Mouse (Mus musculus) forebrain, embryonic 16.5 days (tissue): Measurements from ENCODE around the gene Slc48a1. TPM values are rescaled to one million over a fixed set of nuclear protein-coding genes. Genes with fewer than 3 reads are reported as not detected.

Source experiments
- ATAC-seq: fragments of 200-750 bp; cut with Nextera tagmentation; 2 replicates; pipeline ENCODE4 v1.8.0; 2017; ENCODE audit warnings: mild to moderate bottlenecking, moderate library complexity
- H3K27ac ChIP-seq: fragments of 300-500 bp; sonication (generic); 2 replicates; pipeline ENCODE4 v1.5.1; 2014; ENCODE audit warnings: low read length, control low read depth
- H3K27me3 ChIP-seq: fragments of 300-500 bp; sonication (generic); replicated peaks from 2 replicates; pipeline ENCODE4 v1.6.1; 2014; ENCODE audit warnings: low read length; ENCODE audit not compliant: control insufficient read depth, insufficient read depth
- H3K36me3 ChIP-seq: fragments of 300-500 bp; sonication (generic); 2 replicates; pipeline ENCODE4 v1.6.1; 2014; ENCODE audit not compliant: control insufficient read depth, insufficient read depth
- H3K4me1 ChIP-seq: fragments of 300-500 bp; sonication (generic); replicated peaks from 2 replicates; pipeline ENCODE4 v1.6.1; 2014; ENCODE audit warnings: low read length; ENCODE audit not compliant: control insufficient read depth, insufficient read depth
- H3K4me2 ChIP-seq: fragments of 300-500 bp; sonication (generic); 2 replicates; pipeline ENCODE4 v1.6.1; 2014; ENCODE audit warnings: mild to moderate bottlenecking, low read length, control low read depth
- H3K4me3 ChIP-seq: fragments of 300-500 bp; sonication (generic); replicated peaks from 2 replicates; pipeline ENCODE4 v1.5.1; 2014; ENCODE audit warnings: mild to moderate bottlenecking, low read length, control low read depth
- H3K9ac ChIP-seq: fragments of 300-500 bp; sonication (generic); replicated peaks from 2 replicates; pipeline ENCODE4 v1.6.1; 2014; ENCODE audit warnings: low read depth, low read length, control low read depth
- H3K9me3 ChIP-seq: fragments of 300-500 bp; sonication (generic); 2 replicates; pipeline ENCODE4 v1.6.1; 2016; ENCODE audit warnings: low read length; ENCODE audit not compliant: control insufficient read depth
- WGBS: fragments of 180-500 bp; shearing (Covaris S2); extraction: QIAGEN DNeasy Blood & Tissue Kit; methylation state at CpG from one replicate; pipeline ENCODE4 v1.1.7; 2014; 5-methylcytosine and 5-hydroxymethylcytosine counted together
- polyA plus RNA-seq: library from polyadenylated mRNA; unstranded; fragments of >200 nt; fragmentation: Nextera tagmentation; extraction: Ambion mirVana; gene quantifications from 2 replicates; pipeline ENCODE4 v1.2.1, GENCODE M21; 2015

The Slc48a1 gene
- polyA plus RNA-seq, 1 experiment from 2014 or later, result 78.2 TPM

DNA sequence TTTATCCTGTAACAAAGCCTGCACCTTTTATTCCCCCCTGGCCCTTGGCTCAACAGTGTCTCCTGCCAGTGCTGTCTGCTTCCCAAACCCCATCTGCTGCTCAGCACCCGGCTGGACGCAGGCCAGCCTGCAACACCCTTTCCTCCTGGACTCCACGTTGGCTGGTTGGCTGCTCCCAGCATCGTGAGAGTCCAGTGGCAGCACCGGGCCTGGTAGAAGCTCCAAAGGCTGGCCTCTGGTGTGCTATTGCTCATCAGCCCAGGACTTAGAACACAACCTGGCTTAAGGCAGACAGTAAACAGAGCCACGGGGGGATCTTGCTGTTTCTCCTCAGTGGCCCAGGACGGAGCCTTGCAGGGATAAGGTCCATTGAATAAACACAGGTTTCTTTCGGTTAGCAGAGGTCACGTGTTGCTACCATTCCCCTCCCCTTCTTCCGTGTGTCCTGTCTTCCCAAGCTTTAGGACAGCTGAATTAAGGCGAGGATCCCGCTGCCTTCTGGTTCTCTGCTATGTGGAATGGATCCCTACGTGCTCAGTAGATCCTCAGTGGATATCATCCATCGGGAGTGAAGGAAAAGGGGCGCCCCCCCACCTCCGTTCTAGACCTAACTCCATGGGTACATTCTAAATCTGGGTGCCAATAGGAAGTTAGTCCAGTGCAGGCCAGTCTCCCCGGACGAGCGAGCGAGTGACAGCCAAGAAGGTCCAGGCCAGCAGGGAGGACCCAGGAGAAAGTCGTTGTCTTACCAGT lies 35.3 kb downstream of the Slc48a1 start:
- no peaks in the 10 kb centered on the region for H3K36me3 ChIP-seq
- H3K9ac ChIP-seq, result no peak overlapping the region
- H3K4me1 ChIP-seq, result peaks cover 24% of the 10 kb centered on the region
- no peak overlapping the region for H3K4me3 ChIP-seq
- no peak overlapping the region; the same call in 1 of the 2 replicates for H3K27ac ChIP-seq
- 47% methylated on average over 21 of the region's 21 CpGs for WGBS
- peak; percentile 59 for ATAC-seq
- no peaks in the 10 kb centered on the region for H3K27me3 ChIP-seq
- H3K4me2 ChIP-seq, result no peak overlapping the region
- H3K9me3 ChIP-seq, result no peaks in the 10 kb centered on the region

DNA sequence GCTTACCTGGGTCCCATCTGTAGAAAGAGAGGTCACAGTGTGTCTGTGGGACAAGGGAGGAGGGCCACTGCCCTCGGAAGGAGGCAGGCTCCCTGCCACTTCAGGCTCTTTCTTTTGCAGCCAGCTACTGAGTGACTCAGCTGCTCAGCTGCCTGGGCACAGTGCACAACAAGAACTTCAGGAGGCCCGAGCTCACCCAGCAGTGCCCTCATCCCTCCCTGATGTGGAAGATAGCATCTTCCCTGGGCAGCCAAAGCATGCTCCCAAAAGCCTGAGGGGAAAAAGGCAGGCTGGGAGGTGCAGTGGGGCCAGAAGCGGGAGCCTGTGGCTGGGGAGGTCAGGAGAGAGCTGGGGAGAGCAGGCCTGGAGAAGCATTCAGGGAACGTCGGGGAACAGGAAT lies 36.4 kb downstream of the Slc48a1 start:
- Histone ChIP-seq H3K9ac (no peak overlapping the region), H3K4me1 (peaks cover 24% of the 10 kb centered on the region), H3K4me3 (no peak overlapping the region), H3K27me3 (no peaks in the 10 kb centered on the region), H3K9me3 (no peaks in the 10 kb centered on the region), H3K4me2 (no peak overlapping the region), H3K27ac (no peak overlapping the region), H3K36me3 (no peaks in the 10 kb centered on the region)
- no peak for ATAC-seq
- 66% methylated on average over 5 of the region's 5 CpGs for WGBS

DNA sequence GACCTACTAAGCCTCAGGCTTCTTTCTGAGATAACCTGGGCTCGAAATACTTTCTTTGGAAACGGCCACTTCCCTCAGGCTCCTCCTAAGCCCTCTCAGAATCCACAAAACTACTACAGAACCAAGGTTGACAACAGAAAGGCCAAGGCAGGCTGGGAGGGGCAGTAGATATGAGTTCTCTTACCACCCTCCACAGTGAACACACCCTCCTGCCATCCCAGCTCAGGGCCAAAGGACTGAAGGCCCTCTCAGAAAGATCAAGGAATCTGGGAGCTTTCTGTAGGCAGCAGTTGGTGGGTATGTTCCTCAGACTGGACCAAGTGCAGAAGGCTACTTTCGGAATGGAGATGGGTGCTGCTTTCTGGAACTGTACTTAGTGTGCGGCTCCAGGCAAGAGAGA lies 36.9 kb downstream of the Slc48a1 start:
- 98% methylated on average over 4 of the region's 4 CpGs for WGBS
- H3K4me2 ChIP-seq, result no peak overlapping the region
- no peak overlapping the region for H3K4me3 ChIP-seq
- H3K9me3 ChIP-seq, result no peaks in the 10 kb centered on the region
- H3K27me3 ChIP-seq, result no peaks in the 10 kb centered on the region
- H3K9ac ChIP-seq, result no peak overlapping the region
- no peak for ATAC-seq
- peaks cover 24% of the 10 kb centered on the region for H3K4me1 ChIP-seq
- no peaks in the 10 kb centered on the region for H3K36me3 ChIP-seq
- no peak overlapping the region for H3K27ac ChIP-seq

DNA sequence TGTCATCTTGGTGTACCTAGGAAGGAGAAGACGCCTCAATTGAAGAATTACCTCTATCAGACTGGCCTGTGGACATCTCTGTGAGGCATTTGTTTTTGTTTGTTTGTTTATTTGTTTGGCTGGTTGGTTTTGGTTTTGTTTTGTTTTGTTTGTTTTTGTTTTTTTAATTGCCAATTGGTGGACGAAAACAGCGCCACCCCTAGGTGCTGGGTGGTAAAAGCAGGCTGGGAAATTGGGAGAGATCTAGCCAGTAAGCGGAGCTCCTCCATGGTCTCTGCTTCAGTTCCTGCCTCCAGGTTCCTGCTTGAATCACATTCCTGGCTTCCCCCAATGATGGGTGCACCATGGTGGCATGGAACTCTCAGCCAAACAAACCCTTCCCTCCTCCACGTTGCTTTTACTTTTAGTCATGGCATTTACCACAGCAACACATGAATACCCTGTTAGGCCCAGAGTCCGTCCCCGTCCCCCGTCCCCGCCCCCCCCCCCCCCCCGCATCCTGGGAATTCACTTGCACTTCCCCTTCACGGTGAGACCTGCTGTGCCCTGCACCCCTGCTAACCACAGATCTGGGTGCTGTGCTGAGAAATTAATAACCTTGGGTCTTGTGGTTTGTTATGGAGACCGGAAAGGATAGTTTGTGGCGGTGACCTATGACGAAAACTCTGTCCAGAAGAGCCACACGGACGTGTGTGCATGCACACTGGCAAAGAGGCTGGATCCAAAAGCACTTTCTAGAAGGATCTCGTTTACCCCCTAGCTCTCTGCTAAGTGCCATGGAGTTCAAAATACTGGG lies 38.1 kb downstream of the Slc48a1 start:
- Histone ChIP-seq H3K4me2 (no peak overlapping the region), H3K9ac (no peak overlapping the region), H3K4me3 (no peak overlapping the region), H3K9me3 (no peaks in the 10 kb centered on the region), H3K27ac (no peak overlapping the region), H3K36me3 (no peaks in the 10 kb centered on the region), H3K27me3 (no peaks in the 10 kb centered on the region), H3K4me1 (peaks cover 27% of the 10 kb centered on the region)
- no peak for ATAC-seq
- 92% methylated on average over 16 of the region's 17 CpGs for WGBS

GRCm38 (mm10) chr15:97819937-97820336 lies 41.6 kb downstream of the Slc48a1 start:
- H3K4me2 ChIP-seq, result no peak overlapping the region
- H3K4me3 ChIP-seq, result no peak overlapping the region
- no peak overlapping the region for H3K9ac ChIP-seq
- no peaks in the 10 kb centered on the region for H3K27me3 ChIP-seq
- H3K36me3 ChIP-seq, result no peaks in the 10 kb centered on the region
- H3K4me1 ChIP-seq, result peaks cover 28% of the 10 kb centered on the region
- ATAC-seq, result no peak
- H3K9me3 ChIP-seq, result no peaks in the 10 kb centered on the region
- no peak overlapping the region for H3K27ac ChIP-seq
- WGBS, result 86% methylated on average over 9 of the region's 9 CpGs

- no peak overlapping the region for H3K9ac ChIP-seq
- no peak overlapping the region for H3K4me3 ChIP-seq
- 69% methylated on average over 10 of the region's 10 CpGs for WGBS
- H3K36me3 ChIP-seq, result no peaks in the 10 kb centered on the region
- no peak overlapping the region for H3K4me2 ChIP-seq
- H3K27ac ChIP-seq, result no peak overlapping the region
- ATAC-seq, result no peak
- H3K9me3 ChIP-seq, result no peaks in the 10 kb centered on the region
- peaks cover 41% of the 10 kb centered on the region for H3K4me1 ChIP-seq
- H3K27me3 ChIP-seq, result no peaks in the 10 kb centered on the region
These were observed 43.1 kb downstream of the Slc48a1 start for GRCm38 (mm10) chr15:97821321-97821982.

GRCm38 (mm10) chr15:97821983-97822363 lies 43.7 kb downstream of the Slc48a1 start:
- Histone ChIP-seq H3K4me2 (no peak overlapping the region), H3K9me3 (no peaks in the 10 kb centered on the region), H3K36me3 (no peaks in the 10 kb centered on the region), H3K9ac (no peak overlapping the region), H3K4me1 (peaks cover 41% of the 10 kb centered on the region), H3K27me3 (no peaks in the 10 kb centered on the region), H3K4me3 (no peak overlapping the region), H3K27ac (no peak overlapping the region)
- no peak for ATAC-seq
- 84% methylated on average over 6 of the region's 6 CpGs for WGBS

DNA sequence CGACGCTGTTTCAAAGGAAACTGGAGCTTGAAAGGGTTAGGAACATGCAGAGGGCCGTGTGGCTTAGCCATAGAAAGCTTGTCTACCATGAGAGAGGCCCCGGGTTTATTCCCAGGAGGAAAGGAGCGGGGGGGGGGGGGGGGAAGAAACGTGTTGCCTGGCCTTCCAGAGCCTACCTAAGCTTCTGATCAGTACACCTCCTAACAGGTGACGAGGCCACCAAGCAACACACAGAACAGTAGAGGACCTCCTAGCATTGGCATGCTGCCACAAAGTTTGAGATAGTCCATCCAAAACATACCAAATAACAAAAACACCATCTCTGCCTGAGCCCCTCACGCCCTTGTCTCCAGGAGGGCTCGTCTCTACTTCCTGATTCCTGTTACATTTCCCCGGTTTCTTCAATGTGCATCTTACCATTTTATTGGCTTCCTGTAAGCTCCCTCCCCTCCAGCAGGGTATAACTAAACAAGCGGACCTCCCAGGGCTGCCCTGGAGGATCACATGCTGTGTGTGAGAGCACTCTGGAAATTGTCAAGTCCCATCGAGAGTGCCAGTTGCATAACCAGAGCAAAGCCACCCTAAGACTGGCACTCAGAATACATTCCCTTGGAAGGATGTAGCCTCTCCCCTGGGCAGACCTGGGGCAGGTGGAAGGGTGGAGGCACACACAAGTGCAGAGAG lies 44.4 kb downstream of the Slc48a1 start:
- 54% methylated on average over 10 of the region's 12 CpGs for WGBS
- H3K4me1 ChIP-seq, result peaks cover 44% of the 10 kb centered on the region
- H3K27me3 ChIP-seq, result no peaks in the 10 kb centered on the region
- no peak for ATAC-seq
- H3K9ac ChIP-seq, result 0 out of 2 replicates have a peak overlapping the region, but pooled peaks have one; percentile 28
- H3K27ac ChIP-seq, result no peak overlapping the region
- no peak overlapping the region for H3K4me3 ChIP-seq
- H3K9me3 ChIP-seq, result no peaks in the 10 kb centered on the region
- no peaks in the 10 kb centered on the region for H3K36me3 ChIP-seq
- no peak overlapping the region for H3K4me2 ChIP-seq

DNA sequence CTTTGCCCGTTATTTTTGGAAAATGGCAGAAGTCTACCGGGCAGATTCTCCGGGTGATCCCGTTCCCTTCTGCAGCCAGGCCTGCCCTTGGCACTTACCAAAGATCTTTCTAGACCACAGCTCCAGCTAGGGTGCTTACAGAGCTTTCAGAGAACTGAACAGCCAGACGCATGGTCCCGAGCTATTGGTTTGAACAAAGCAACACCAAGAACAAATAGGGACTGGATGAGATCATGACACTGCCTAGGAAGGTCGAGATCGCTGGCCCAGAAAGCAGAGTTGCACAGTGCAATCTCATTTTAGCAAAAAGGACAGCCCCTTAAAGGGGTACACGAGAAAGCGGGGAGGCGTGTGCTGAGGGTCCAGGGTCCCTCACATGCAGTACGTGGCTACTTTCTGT lies 45.2 kb downstream of the Slc48a1 start:
- H3K4me2 ChIP-seq, result no peak overlapping the region
- ATAC-seq, result no peak
- no peak overlapping the region for H3K27ac ChIP-seq
- 53% methylated on average over 12 of the region's 12 CpGs for WGBS
- no peaks in the 10 kb centered on the region for H3K36me3 ChIP-seq
- H3K4me3 ChIP-seq, result no peak overlapping the region
- H3K9ac ChIP-seq, result no peak overlapping the region
- H3K27me3 ChIP-seq, result no peaks in the 10 kb centered on the region
- peaks cover 50% of the 10 kb centered on the region for H3K4me1 ChIP-seq
- no peaks in the 10 kb centered on the region for H3K9me3 ChIP-seq
